ENCODE assay signal across 10 mouse cellular contexts in the genomic region with DNA sequence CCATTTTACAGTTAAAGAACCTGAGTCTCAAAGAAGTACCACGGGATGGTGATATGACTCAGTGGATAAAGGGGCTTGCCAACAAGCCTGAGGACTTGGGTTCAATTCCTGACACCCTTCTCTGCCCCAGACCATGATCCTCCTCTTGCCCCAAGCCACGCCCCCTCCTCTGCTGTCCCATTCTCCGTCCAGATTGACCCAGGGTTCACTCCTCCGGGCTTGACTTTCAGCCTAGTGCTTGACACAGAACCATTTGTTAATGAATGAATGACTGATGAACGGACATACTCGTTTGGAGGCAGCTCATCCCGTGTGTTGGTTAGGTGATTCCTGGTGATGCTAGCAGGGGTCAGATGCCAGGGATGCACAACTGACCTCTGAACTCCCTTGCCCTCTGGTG. TPM values are rescaled to one million over a fixed set of nuclear protein-coding genes. Genes with fewer than 3 reads are reported as not detected.
A peak's percentile ranks its signal among the peaks of the same experiment; 100 is the strongest.
DNase-seq lines count a peak whose midpoint lies in the region; ATAC-seq lines count a peak whose summit lies in the region.
"Had no signal": no experiment of that assay in that cellular context is flagged by ENCODE, and none has a peak within 500 bp of the region (broad histone marks: within the 10 kb centered on the region; RNA-seq: fewer than 3 reads in every experiment).

No protein-coding gene starts in this region.

- WGBS in embryonic facial prominence, embryonic 10.5 days: 66% methylated on average over 7 of the region's 7 CpGs
- WGBS in hindbrain, embryonic 15.5 days: 50% methylated on average over 7 of the region's 7 CpGs
- 75% methylated on average over 7 of the region's 7 CpGs for WGBS in midbrain, embryonic 12.5 days

- no peak overlapping the region for H3K27ac ChIP-seq in embryonic facial prominence, embryonic 10.5 days (replicated peaks)
- H3K27ac ChIP-seq in hindbrain, embryonic 15.5 days (replicated peaks): no peak overlapping the region
- H3K27ac ChIP-seq in midbrain, embryonic 12.5 days (replicated peaks): no peak overlapping the region

- peaks cover 23% of the 10 kb centered on the region for H3K27me3 ChIP-seq in embryonic facial prominence, embryonic 10.5 days (replicated peaks; ENCODE audit: low read depth, poor library complexity, severe bottlenecking)
- H3K27me3 ChIP-seq in hindbrain, embryonic 15.5 days: no peaks in the 10 kb centered on the region
- peaks cover 13% of the 10 kb centered on the region for H3K27me3 ChIP-seq in midbrain, embryonic 12.5 days

- ATAC-seq in hindbrain, embryonic 15.5 days (ENCODE audit: low FRiP score, low read depth): no peak
- no peak for ATAC-seq in midbrain, embryonic 12.5 days (ENCODE audit: low FRiP score, low read depth)
- ATAC-seq in frontal cortex, adult (ENCODE audit: low TSS enrichment): no peak

- peak; percentile 34 for DNase-seq in kidney, adult 18-20 months
- DNase-seq in kidney, postnatal 14 days: no peak
- DNase-seq in embryonic facial prominence, embryonic 10.5 days (ENCODE audit: low spot score): no peak
- DNase-seq in adipocyte (ENCODE audit: low spot score): no peak
- no peak for DNase-seq in urinary bladder, postnatal 4 days (ENCODE audit: low spot score in 2 of 2)
- DNase-seq: thymus, adult 2 months had no signal

- no peaks in the 10 kb centered on the region for H3K9me3 ChIP-seq in embryonic facial prominence, embryonic 10.5 days
- no peaks in the 10 kb centered on the region for H3K9me3 ChIP-seq in hindbrain, embryonic 15.5 days
- 0 out of 2 replicates have a peak, but pooled peaks cover 3% of the 10 kb centered on the region for H3K9me3 ChIP-seq in midbrain, embryonic 12.5 days

- H3K9ac ChIP-seq in hindbrain, embryonic 15.5 days: no peak overlapping the region
- no peak overlapping the region for H3K9ac ChIP-seq in midbrain, embryonic 12.5 days (replicated peaks)

- peaks cover 38% of the 10 kb centered on the region for H3K4me1 ChIP-seq in embryonic facial prominence, embryonic 10.5 days
- H3K4me1 ChIP-seq in hindbrain, embryonic 15.5 days (replicated peaks): peaks cover 7% of the 10 kb centered on the region
- H3K4me1 ChIP-seq in midbrain, embryonic 12.5 days: peaks cover 7% of the 10 kb centered on the region

- no peaks in the 10 kb centered on the region for H3K36me3 ChIP-seq in embryonic facial prominence, embryonic 10.5 days (replicated peaks)
- H3K36me3 ChIP-seq in hindbrain, embryonic 15.5 days: no peaks in the 10 kb centered on the region
- H3K36me3 ChIP-seq in midbrain, embryonic 12.5 days: no peaks in the 10 kb centered on the region
- H3K36me3 ChIP-seq: G1E had no signal

- peak overlapping the region; percentile 71 for H3K4me3 ChIP-seq in embryonic facial prominence, embryonic 10.5 days
- no peak overlapping the region for H3K4me3 ChIP-seq in hindbrain, embryonic 15.5 days
- H3K4me3 ChIP-seq in midbrain, embryonic 12.5 days: no peak overlapping the region

- peak overlapping the region; percentile 87 for H3K4me2 ChIP-seq in hindbrain, embryonic 15.5 days
- H3K4me2 ChIP-seq in midbrain, embryonic 12.5 days (replicated peaks): peak overlapping the region; percentile 93; the same call in 1 of the 2 replicates

RNA-seq across cellular contexts. Expression of a gene that starts 1.2 kb away (rescaled TPM):
- 3.7 and 4.6 TPM in 2 replicates for polyA plus RNA-seq in embryonic facial prominence, embryonic 10.5 days (2016; fragmentation: Nextera tagmentation; extraction: Ambion mirVana)
- polyA plus RNA-seq in hindbrain, embryonic 15.5 days (2015; fragmentation: Nextera tagmentation; extraction: Ambion mirVana): 3.8 and 3.9 TPM in 2 replicates
- 2.9 and 3.1 TPM in 2 replicates for polyA plus RNA-seq in midbrain, embryonic 12.5 days (2016; fragmentation: Nextera tagmentation; extraction: Ambion mirVana)
- polyA plus RNA-seq: G1E had no signal

RNA-seq across cellular contexts. Expression of a gene that starts 6.8 kb away (rescaled TPM):
- 0.21 and 0.46 TPM in 2 replicates for polyA plus RNA-seq in embryonic facial prominence, embryonic 10.5 days (2016; fragmentation: Nextera tagmentation; extraction: Ambion mirVana)
- not detected in 2 replicates for polyA plus RNA-seq in hindbrain, embryonic 15.5 days (2015; fragmentation: Nextera tagmentation; extraction: Ambion mirVana)
- 0.12 and 0.13 TPM in 2 replicates for polyA plus RNA-seq in midbrain, embryonic 12.5 days (2016; fragmentation: Nextera tagmentation; extraction: Ambion mirVana)
- polyA plus RNA-seq: G1E; thymus, adult 2 months had no signal
